Mouse (Mus musculus) midbrain, embryonic 14.5 days (tissue): ENCODE measurements at regions not wholly inside any gene's neighbourhood (a gene's known extent, or its start where the extent isn't known, plus 50 kb on each side); places are given as distances from the start of the nearest gene placed in this dataset.

ENCODE experiments used
- ATAC-seq: fragments of 200-750 bp; cut with Nextera tagmentation; 2 replicates; pipeline ENCODE4 v1.8.0; 2017; ENCODE audit warnings: moderate number of reproducible peaks, moderate library complexity; ENCODE audit not compliant: low FRiP score, low TSS enrichment
- DNase-seq: peaks from one replicate; pipeline ENCODE4 v3.0.0-alpha.2; 2015
- H3K27ac ChIP-seq: fragments of 300-500 bp; sonication (generic); replicated peaks from 2 replicates; pipeline ENCODE4 v1.5.1; 2014; ENCODE audit warnings: mild to moderate bottlenecking, low read depth, low read length, moderate library complexity
- H3K27me3 ChIP-seq: fragments of 300-500 bp; sonication (generic); 2 replicates; pipeline ENCODE4 v1.6.1; 2014; ENCODE audit warnings: low read length, control low read depth, mixed read lengths; ENCODE audit not compliant: control insufficient read depth, insufficient read depth
- H3K36me3 ChIP-seq: fragments of 300-500 bp; sonication (generic); 2 replicates; pipeline ENCODE4 v1.6.1; 2014; ENCODE audit warnings: low read length, control low read depth; ENCODE audit not compliant: control insufficient read depth, insufficient read depth
- H3K4me1 ChIP-seq: fragments of 300-500 bp; sonication (generic); 2 replicates; pipeline ENCODE4 v1.6.1; 2014; ENCODE audit warnings: mild to moderate bottlenecking, antibody characterized with exemption, low read length, control low read depth; ENCODE audit not compliant: control insufficient read depth, insufficient read depth
- H3K4me2 ChIP-seq: fragments of 300-500 bp; sonication (generic); 2 replicates; pipeline ENCODE4 v1.6.1; 2014; ENCODE audit warnings: mild to moderate bottlenecking, low read length, moderate library complexity
- H3K4me3 ChIP-seq: fragments of 300-500 bp; sonication (generic); replicated peaks from 2 replicates; pipeline ENCODE4 v1.5.1; 2014; ENCODE audit warnings: low read depth, low read length
- H3K9ac ChIP-seq: fragments of 300-500 bp; sonication (generic); replicated peaks from 2 replicates; pipeline ENCODE4 v1.6.1; 2014; ENCODE audit warnings: mild to moderate bottlenecking, low read length, moderate library complexity
- H3K9me3 ChIP-seq: fragments of 300-500 bp; sonication (generic); 2 replicates; pipeline ENCODE4 v1.6.1; 2016; ENCODE audit warnings: low read length, control low read depth, mixed read lengths; ENCODE audit not compliant: control insufficient read depth
- WGBS: fragments of 180-500 bp; shearing (Covaris S2); extraction: QIAGEN DNeasy Blood & Tissue Kit; methylation state at CpG from one replicate; pipeline ENCODE4 v1.1.7; 2014; 5-methylcytosine and 5-hydroxymethylcytosine counted together

DNA sequence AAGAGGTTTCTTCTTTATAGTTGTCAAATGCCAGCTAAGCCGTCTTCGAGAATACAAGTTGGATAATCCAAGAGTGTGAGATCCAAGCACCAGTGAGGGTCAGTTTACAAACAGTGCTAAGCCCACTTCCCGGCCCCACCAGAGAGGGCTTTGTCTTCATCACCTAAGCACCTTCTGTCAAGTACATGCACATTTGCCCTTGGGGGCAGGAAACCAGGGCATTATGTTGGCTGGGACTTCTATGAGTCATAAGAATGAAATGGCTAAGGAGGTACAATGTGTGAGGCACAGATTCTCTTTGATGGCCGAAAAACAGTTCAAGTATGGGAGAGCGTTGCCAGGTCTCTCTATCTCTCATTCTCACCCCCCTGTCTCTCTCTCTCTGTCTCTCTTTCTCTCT is 387.1 kb downstream of the Nedd1 start:
- no peak for DNase-seq
- Histone ChIP-seq H3K4me3 (no peak overlapping the region), H3K9ac (no peak overlapping the region), H3K27me3 (no peaks in the 10 kb centered on the region), H3K36me3 (no peaks in the 10 kb centered on the region), H3K27ac (no peak overlapping the region), H3K4me1 (peaks cover 18% of the 10 kb centered on the region), H3K4me2 (no peak overlapping the region), H3K9me3 (no peaks in the 10 kb centered on the region)
- WGBS: 78% methylated on average over 5 of the region's 5 CpGs
- no peak for ATAC-seq

GRCm38 (mm10) chr10:92333869-92334268 is 388.4 kb downstream of the Nedd1 start:
- Histone ChIP-seq H3K27ac (0 out of 2 replicates have a peak overlapping the region, but pooled peaks have one; percentile 71), H3K27me3 (no peaks in the 10 kb centered on the region), H3K4me1 (peaks cover 18% of the 10 kb centered on the region), H3K4me3 (no peak overlapping the region), H3K4me2 (no peak overlapping the region), H3K9me3 (no peaks in the 10 kb centered on the region), H3K36me3 (no peaks in the 10 kb centered on the region), H3K9ac (no peak overlapping the region)
- no peak for ATAC-seq
- DNase-seq: no peak
- 33% methylated on average over 6 of the region's 6 CpGs for WGBS

GRCm38 (mm10) chr10:92333042-92333774 is 389.0 kb downstream of the Nedd1 start:
- Histone ChIP-seq H3K9me3 (no peaks in the 10 kb centered on the region), H3K27me3 (no peaks in the 10 kb centered on the region), H3K4me1 (peaks cover 18% of the 10 kb centered on the region), H3K36me3 (no peaks in the 10 kb centered on the region), H3K4me2 (no peak overlapping the region), H3K27ac (peak overlapping the region; percentile 71), H3K4me3 (no peak overlapping the region), H3K9ac (no peak overlapping the region)
- 4% methylated on average over 3 of the region's 3 CpGs for WGBS
- peak; percentile 77 for ATAC-seq
- DNase-seq: peak; percentile 70

- ATAC-seq (no peak), DNase-seq (peak; percentile 49)
These were observed 392.1 kb downstream of the Nedd1 start for GRCm38 (mm10) chr10:92330150-92330549.

DNA sequence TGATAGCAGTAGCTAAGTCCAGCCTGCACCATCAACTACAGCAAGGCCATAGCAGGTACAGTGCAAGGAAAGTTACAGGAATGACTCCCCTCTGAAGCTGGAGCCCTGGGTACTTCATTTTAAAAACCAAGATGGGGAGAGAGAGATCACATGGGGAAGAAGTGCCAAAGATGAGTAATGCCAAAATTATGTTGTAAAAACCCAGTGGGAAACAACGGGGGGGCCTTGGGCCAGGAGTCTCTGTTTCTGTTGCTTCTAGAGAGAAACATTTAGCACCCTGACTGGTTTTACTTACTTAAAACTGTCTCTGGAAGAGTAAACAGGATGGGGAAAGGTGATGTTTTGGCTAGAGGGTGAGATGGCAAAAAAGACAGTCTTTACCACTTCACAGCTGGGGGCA is 392.6 kb downstream of the Nedd1 start:
- ATAC-seq (no peak), DNase-seq (no peak)
- H3K27me3 ChIP-seq: no peaks in the 10 kb centered on the region
- 76% methylated on average over 1 of the region's 1 CpGs for WGBS
- H3K4me3 ChIP-seq: no peak overlapping the region
- no peak overlapping the region for H3K4me2 ChIP-seq
- H3K27ac ChIP-seq: no peak overlapping the region
- no peaks in the 10 kb centered on the region for H3K36me3 ChIP-seq
- H3K9me3 ChIP-seq: no peaks in the 10 kb centered on the region
- peaks cover 22% of the 10 kb centered on the region for H3K4me1 ChIP-seq
- no peak overlapping the region for H3K9ac ChIP-seq

More at GRCm38 (mm10) chr10:92330150-92330549, 392.1 kb downstream of the Nedd1 start:
- Histone ChIP-seq H3K27ac (no peak overlapping the region), H3K9ac (no peak overlapping the region), H3K27me3 (no peaks in the 10 kb centered on the region), H3K4me3 (no peak overlapping the region), H3K4me2 (no peak overlapping the region), H3K9me3 (no peaks in the 10 kb centered on the region), H3K4me1 (peaks cover 21% of the 10 kb centered on the region), H3K36me3 (no peaks in the 10 kb centered on the region)
- 62% methylated on average over 10 of the region's 10 CpGs for WGBS

GRCm38 (mm10) chr10:92325284-92325989 is 396.8 kb downstream of the Nedd1 start:
- 74% methylated on average over 4 of the region's 4 CpGs for WGBS
- Histone ChIP-seq H3K4me1 (peaks cover 7% of the 10 kb centered on the region; the same call in 1 of the 2 replicates), H3K27ac (0 out of 2 replicates have a peak overlapping the region, but pooled peaks have one; percentile 41)

DNA sequence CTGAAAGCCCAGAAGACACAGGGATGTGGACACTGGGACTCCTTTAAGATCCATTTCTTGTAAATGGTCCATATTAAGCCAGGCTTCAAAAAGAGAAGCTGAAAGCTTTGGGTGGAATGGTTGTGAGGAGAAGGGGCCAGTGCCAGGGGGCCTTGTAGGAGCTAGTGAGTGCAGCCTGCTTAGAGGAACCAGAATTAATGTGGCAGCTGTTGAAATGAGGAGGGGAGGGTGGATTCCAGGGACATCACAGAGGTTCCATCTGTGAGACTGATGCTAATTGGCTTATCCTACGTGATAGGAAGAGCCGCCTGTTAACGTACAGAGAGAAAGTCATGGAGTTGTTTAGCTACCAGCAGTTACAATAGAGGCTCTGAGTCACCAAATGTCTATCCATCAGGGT is 407.6 kb downstream of the Nedd1 start:
- Histone ChIP-seq H3K27ac (no peak overlapping the region), H3K4me3 (no peak overlapping the region), H3K4me1 (no peaks in the 10 kb centered on the region), H3K36me3 (no peaks in the 10 kb centered on the region), H3K4me2 (no peak overlapping the region), H3K9ac (no peak overlapping the region), H3K9me3 (no peaks in the 10 kb centered on the region), H3K27me3 (no peaks in the 10 kb centered on the region)
- DNase-seq (peak; percentile 44), ATAC-seq (no peak)
- WGBS: 29% methylated on average over 3 of the region's 3 CpGs

More at GRCm38 (mm10) chr10:92325284-92325989, 396.8 kb downstream of the Nedd1 start:
- H3K36me3 ChIP-seq: no peaks in the 10 kb centered on the region
- H3K9me3 ChIP-seq: no peaks in the 10 kb centered on the region
- ATAC-seq (no peak), DNase-seq (no peak)
- no peaks in the 10 kb centered on the region for H3K27me3 ChIP-seq
- H3K4me2 ChIP-seq: no peak overlapping the region
- H3K4me3 ChIP-seq: no peak overlapping the region
- H3K9ac ChIP-seq: no peak overlapping the region

DNA sequence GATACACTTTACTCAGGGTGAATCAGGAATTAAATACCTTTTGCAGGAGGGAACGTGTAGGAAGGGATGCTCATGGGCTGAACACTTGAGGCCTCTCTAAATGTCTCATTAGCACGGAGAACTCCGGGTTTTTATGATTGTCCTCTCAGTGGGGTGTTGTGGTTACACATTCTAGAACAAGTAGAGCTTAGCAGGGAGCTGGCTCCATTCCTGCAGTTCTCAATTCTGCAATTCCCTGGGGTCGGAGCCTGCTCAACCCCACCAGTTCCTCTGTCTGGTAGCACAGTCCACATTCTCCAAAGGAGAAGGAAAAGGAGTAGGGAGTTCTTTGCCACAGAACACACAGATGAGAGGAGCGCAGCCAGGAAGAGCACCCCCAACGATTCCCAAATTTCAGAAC is 409.9 kb downstream of the Nedd1 start:
- Histone ChIP-seq H3K27me3 (no peaks in the 10 kb centered on the region), H3K27ac (no peak overlapping the region), H3K4me1 (no peaks in the 10 kb centered on the region), H3K4me2 (no peak overlapping the region), H3K9me3 (no peaks in the 10 kb centered on the region), H3K9ac (no peak overlapping the region), H3K36me3 (no peaks in the 10 kb centered on the region), H3K4me3 (no peak overlapping the region)
- 77% methylated on average over 6 of the region's 6 CpGs for WGBS
- no peak for ATAC-seq
- no peak for DNase-seq

GRCm38 (mm10) chr10:92308643-92309042 is 413.6 kb downstream of the Nedd1 start:
- no peaks in the 10 kb centered on the region for H3K36me3 ChIP-seq
- no peak overlapping the region for H3K4me3 ChIP-seq
- H3K9ac ChIP-seq: no peak overlapping the region
- 92% methylated on average over 3 of the region's 3 CpGs for WGBS
- no peak for ATAC-seq
- no peak for DNase-seq
- H3K27me3 ChIP-seq: no peaks in the 10 kb centered on the region
- no peak overlapping the region for H3K4me2 ChIP-seq
- no peaks in the 10 kb centered on the region for H3K4me1 ChIP-seq
- H3K9me3 ChIP-seq: no peaks in the 10 kb centered on the region
- no peak overlapping the region for H3K27ac ChIP-seq
